Mouse (Mus musculus): ENCODE data around the gene Clec2i.
"Not testable (repeated sequence)": the region's sequence is repeated elsewhere in the genome, so short reads cannot be mapped to it uniquely, and the experiment has no call there.

The Clec2i gene

DNA sequence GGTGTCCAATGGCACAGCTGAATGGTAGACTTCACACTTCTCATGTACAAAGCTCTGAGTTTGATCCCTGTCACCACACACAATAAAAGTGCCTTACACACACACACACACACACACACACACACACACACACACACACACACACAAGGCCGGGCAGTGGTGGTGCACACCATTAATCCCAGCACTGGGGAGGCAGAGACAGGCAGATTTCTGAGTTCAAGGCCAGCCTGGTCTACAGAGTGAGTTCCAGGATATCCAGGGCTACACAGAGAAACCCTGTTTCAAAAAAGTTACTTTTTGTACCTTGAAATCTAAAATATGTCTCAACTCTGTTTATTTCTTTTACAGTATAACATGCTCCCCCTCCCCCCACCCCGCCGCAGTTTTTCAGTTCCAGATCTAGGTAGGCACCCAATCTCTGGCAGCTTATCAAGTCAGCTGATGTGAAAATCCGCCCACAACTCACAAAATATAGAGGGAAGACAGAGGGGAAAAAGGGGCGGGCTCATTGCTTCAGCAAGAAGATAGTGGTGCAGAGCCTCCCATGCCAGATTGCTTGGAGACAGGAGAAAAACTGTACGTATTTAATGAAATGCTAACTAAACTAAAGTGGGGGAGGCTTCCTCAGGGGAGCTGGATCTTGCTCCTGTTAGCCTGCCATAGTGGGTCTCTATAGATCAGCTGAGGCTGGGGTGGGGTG lies at the start of gene Clec2i:
Clec2i (plus strand) TSS at position 498 of the 700 bp plus-strand sequence.
- DNase-seq, result peak; percentile 10 to 22

DNA sequence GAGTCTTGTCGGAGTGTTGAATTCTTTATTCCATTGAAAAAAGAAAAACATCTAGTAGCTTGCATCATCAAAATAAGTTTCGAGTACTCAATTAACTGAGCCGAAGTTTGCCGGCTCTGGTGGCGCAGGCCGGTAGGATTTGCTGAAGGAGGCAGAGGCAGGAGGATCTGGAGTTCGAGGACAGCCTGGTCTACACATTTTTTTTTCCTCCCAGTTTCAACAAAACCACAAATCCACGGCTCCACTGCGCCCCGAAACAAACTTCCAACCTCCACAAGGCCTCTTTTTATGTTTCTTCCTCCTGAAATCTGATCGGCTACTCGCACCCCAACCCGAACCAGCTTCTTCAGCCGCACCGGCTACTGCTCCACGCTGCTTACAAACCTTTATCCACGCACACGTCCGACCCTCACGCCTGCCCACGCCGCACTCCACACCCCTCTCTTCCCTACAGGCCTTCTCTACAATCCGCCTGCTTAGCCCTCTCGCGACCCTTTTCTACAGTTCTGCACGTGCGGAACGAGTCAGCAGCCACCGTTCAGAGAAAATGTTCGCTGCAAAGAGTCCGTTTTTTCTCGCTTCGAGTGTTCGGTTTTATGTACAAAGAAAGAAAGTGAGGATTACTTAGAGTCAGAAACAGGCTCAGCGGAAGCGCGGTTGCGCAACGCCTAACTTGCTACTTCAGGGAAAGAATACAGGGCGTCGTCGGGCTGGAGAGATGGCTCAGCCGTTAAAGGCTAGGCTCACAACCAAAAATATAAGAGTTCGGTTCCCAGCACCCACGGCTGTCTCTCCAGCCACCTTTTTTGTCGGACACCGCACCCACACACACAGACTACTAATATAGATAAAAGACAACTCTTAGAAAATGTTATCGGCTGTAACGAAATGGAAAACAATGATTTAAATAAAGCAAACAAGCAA lies 48.8 kb upstream of the Clec2i start:
- DNase-seq, result peak; percentile 93

DNA sequence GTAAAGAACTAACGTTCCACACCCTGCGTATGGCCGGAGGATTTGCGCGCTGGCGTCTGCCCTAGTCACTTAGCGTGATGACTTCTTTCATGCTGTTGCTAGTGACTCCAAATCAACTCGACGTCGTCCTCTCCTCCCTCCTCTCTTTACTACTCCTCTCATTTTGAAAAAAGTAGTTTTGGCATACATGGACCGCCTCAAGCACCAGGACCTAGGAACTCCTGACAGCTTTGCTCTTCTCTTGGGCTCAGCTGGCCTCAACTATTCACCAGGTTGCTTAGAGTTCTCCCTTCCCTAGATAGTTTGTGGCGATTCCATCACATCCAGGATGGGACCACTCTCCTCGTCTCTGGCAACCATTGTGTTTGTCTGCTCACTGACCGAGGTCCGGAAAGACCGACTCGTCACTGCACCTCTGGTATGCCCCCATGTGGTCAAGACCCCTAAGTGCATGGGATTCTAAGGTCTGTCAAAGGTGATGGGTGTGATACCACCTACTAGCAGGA lies 48.1 kb upstream of the Clec2i start:
- peak; percentile 91 to 93 for DNase-seq

DNA sequence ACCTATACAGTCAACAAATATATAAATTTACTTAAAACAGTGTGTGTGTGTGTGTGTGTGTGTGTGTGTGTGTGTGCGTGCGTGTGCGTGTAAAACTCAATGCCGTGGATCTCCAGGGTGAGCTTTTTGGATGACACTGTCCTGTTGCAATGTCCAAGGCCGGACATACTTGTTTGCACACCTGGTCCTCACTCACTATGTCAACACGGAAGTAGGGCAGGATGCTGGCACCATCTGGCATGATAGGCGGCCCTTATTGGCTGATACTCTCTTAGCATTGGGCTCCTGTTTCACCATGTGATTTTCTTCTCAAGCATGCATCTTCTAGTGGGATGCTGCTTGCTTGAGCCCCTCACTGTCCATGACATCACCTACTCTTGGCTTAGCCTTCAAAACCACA lies 47.5 kb upstream of the Clec2i start:
- DNase-seq, result peak; percentile 41 to 60

DNA sequence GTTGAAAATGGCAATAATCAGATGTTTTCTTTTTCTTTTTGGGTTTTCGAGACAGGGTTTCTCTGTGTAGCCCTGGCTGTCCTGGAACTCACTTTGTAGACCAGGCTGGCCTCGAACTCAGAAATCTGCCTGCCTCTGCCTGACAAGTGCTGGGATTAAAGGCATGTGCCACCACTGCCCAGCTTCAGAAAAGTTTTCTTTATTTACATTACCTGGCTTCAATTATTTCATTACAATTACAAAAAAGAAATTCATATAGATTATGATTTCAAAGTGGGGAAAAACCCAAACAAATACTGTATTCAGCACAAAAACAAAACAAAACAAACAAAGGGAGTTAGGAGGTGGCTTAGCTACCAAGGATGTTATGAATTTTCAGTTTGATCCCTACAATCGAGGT lies 46.7 kb upstream of the Clec2i start:
- DNase-seq, result not testable (repeated sequence)

DNA sequence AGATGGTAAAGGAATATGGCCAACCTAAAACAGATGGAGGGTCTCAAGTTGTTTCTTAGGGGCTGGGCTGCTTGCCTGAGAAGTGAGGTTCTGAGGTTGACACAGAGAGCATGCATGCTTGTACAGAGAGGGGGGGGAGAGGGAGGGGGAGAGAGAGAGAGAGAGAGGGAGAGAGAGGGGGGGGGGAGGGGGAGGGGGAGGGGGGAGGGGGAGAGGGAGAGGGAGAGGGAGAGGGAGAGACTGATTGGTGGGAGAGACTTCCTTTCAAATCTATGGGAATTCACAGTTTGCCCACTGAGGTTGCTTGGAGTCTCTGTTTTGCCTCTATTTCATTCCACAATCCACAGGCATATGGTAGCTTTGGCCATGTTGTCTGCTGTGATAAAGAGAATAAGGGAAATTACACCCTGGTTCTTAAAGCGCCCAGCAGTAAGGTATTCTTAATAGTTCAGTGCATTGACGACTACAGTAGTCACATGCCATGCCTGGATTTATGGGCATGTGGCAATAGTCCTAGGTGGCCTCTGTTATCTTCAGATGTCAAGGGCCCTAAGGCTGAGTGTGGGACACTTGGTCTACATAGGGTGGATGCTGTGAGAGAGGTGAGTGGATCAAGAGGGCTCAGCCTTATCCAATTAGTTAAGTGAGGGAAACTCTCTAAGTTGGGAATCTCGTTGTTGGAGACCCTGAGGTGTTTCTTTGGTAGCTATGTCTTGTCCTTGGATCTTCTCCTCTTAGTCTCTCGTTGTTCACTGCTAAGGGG lies 45.9 kb upstream of the Clec2i start:
- peak; percentile 33 to 70 for DNase-seq

DNA sequence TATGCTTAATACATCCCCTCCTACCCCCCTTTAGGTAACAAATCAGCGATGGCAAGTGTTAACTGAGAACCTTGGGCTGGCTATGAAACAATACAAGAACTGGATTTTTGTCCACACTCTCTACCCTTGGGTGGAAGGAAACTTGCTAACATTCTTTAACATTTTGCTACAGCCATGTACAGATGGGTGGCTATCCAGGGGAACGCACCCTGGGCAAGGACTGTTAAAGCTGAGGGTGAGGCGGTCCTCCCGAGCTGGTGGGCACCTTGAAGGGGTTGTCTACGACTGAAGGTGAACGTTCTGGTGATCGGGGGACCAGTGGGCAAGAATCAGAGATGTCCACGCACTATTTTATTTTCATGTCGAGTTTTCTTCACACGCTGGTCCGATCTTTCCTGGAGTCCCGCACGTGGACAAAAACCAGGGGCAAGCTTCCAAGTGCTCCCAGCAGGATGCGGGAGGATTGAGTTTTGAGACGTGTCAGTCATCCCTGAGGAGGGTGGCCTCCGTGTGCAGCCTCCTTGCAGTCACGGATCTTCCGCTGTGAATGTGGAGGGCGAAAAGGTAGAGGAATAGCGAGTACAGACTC lies 44.9 kb upstream of the Clec2i start:
- no peak for DNase-seq

DNA sequence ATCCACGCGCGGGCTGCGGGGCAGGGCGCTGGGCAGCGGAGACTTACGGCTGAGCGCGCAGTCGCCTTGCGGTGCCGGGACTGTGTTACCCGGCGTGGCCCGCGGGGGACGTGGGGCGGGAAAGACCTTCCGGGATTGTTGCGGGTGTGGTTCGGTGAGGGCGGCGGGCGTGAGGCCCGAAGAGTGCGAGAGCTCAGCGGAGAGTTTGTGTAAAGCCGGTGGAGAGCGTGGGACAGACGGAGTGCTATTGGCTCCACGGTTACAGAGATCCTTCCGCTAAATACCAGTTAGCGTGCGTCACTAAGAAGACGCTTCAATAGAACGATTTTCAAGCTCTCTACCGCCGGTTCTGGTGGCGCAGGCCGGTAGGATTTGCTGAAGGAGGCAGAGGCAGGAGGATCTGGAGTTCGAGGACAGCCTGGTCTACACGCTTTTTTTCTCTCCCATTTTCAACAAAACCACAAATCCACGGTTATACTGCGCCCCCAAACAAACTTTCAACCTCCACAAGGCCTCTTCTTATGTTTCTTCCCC lies 44.4 kb upstream of the Clec2i start:
- DNase-seq, result peak; percentile 93 to 94

DNA sequence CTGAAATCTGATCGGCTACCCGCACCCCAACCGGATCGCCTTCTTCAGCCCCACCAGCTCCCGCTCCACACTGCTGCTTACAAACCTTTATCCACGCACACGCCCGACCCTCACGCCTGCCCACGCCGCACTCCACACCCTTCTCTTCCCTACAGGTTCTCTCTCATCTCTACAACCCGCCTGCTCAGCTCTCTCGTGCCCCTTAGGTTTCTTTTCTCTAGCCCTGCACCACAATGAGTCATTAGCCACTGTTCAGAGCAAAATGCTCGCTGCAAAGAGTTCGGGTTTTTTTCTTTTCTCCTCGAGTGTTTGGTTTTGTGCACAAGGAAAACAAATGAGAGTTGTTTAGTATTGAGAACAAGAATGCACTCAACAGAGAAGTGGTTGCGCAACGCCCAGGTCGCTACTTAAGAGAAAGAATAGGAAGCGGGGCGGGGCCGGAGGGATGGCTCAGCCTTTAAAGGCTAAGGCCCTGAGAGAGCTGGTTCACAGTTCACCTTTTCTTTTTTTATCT lies 43.9 kb upstream of the Clec2i start:
- DNase-seq, result peak; percentile 94 to 95

DNA sequence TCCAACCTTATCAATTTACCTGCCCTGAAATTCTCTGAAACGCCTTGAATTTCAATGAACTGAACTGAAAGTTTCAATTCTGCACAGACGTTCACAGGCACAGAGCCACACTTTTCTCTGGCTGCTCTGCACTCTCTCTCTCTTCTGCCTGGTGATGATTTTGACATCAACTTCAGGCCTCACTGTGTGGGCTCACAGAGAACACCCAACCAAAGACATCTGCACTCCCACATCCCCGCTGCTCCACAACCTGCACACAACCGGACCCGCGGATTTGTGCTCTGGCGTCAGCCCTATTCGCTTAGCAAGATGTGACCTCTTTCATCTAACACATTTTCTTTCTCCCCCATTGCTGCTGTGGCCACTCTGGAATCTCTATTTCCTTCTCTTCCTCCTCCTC lies 43.3 kb upstream of the Clec2i start:
- DNase-seq, result no peak

DNA sequence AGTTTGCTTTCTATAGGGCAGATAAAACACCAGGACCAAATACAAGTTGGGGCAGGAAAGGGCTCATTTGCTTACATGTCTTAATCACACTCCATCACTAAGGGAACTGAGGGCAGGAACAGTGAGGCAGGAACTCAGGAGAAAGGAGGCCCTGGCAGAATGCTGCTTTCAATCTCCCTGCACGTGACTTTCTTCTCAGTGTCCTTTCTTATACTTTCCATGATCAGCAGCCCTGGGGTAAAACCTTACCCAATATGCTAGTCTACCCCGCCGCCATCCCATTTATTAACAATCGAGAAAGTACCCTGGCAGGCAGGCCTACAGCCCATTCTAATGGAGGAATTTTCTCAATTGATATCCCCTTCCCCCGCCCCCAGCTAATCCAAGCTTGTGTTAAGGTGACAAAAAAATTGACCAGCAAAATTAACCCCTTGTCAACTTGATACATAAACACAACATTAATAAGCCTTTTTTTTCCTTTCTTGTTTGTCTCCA lies 42.8 kb upstream of the Clec2i start:
- DNase-seq, result no peak

DNA sequence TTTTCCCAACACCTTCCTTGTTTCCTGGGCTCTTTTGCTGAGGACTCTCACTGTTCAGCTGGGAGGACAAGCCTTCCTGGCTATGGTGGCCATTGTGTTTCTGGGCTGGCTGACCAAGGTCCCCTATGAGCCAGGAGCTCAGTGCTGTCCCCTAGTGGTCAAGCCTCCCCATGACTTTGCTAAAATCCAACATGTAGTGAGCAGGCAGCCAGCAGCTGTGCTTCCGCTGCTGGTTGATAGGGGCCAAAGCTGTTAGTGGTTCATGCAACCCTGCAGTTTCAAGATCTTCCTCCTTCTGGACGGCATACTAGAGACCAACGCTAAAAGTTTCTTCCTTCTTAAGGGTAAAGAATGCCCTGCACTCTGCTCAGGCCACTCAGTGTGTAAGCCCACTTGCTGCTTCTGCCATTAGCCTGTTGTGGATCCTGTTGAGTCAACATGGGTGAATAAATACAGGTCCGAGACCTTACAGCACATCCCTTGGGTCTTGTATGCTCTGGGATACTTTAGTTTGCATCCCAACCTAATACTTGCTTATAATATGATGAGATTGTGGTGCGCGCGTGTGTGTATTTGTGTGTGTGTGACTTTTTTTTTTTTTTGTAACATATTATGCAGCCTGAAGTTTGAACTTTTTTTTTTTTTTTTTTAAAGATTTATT lies 41.9 kb upstream of the Clec2i start:
- peak; percentile 88 to 91 for DNase-seq

DNA sequence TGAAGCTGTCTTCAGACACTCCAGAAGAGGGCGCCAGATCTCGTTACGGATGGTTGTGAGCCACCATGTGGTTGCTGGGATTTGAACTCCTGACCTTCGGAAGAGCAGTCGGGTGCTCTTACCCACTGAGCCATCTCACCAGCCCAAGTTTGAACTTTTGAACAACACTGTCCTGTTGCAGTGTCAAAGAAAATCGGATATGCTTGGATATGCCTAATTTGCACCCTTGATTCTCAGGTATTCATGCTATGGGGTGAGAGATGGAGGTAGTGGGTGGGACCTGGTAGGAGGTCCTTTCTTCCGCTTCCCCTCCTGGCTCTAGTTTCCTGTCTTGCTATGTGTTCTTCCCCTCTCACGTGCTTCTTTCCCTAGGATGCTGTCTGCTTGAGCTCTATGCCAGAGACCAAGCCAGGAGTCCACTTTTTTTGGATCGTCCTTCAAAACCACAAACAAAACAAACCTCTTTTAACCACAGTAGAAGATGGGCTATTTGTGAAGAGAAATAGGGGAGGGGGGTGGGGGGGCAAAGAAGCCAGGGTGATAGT lies 41.3 kb upstream of the Clec2i start:
- DNase-seq, result no peak

DNA sequence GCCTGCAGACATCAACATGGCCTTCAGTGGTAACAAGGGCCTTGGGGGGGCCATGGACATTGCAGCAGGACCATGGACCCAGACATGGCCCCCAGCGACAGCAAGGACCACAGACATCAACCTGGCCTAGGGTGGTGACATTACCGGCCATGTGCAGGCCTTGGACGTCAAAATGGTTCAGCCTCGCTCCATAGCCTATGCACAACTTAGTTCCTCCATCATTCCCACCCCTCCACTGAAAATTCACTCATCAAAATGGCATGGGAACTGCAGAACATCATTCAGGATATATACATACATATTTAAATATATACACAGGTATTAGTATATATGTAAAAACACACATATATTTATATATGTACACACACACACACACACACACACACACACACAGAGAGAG lies 40.0 kb upstream of the Clec2i start:
- DNase-seq, result no peak

DNA sequence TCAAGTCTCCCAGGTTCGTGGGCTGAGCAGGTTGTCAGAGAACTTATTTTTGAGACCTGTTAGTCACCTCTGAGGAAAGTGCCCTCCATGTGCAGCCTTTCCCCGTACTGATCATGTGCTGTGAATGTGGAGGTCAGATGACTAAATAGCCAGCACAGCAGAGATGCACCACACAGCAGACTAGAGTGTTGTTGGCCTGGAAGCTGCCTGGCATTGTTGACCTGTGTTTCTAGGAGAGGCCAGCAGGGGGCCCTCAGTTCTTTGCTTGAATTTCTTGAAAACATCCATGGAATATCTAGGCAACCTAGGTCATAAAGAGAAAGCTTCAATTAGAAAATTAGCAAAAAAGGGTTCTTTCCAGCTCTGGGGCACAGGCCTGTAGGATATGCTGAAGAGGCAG lies 37.5 kb upstream of the Clec2i start:
- peak; percentile 44 to 47 for DNase-seq

DNA sequence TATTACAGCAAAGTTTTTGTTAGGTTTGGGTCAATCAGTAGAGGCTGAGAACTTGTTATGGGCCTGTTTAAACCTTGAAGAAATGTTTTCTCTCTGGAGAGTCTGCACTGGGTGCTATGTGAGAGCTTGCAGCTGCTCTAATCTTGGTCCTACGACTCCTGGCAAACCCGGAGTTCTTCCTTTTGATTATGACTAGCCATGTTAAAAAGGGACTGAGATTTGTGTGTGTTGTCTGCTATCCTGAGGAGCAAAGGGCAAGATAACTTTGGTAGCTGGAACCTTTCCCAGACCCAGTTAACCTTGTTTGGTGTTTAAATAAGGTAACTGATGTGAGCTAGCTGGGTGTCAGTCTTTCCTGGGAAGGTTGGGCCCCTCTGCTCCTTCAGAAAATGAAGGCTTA lies 36.7 kb upstream of the Clec2i start:
- peak; percentile 37 to 63 for DNase-seq

DNA sequence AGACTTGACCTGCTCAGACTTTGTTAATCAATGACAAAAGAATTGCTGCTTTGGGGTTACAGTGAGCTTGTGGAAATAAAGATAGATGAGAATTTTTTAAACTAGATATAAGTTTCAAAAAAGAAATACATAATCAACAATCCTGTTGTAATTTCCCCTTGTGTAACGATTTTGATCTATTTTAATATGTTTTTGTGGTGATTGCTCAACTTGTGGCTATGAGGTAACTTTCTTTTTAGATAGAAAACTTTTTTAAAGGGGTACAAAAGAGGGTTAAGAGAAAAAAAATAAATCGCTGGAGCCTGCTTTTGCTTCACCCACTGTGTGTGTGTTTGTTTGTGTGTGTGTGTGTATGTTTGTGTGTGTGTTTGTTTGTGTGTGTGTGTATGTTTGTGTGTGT lies 36.2 kb upstream of the Clec2i start:
- DNase-seq, result no peak

DNA sequence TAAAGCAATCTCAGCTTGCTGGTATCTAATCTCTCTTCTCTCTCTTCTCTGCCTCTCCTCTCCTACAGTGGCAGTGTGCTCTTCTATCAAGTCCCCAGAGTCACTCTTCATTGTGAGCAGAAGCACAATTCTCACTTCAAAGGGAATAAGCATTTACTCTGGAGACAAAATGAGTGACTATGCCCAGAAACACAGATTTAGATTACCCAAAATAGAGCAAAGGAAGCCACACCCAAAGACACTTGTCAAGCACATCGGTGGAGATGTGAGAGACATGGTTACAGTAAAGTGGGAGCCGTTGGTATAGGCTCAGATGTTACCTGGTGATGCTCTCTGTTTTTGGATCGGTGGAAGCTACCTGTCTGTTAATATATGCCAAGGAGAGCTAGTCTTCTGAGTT lies 34.6 kb upstream of the Clec2i start:
- no peak for DNase-seq

DNA sequence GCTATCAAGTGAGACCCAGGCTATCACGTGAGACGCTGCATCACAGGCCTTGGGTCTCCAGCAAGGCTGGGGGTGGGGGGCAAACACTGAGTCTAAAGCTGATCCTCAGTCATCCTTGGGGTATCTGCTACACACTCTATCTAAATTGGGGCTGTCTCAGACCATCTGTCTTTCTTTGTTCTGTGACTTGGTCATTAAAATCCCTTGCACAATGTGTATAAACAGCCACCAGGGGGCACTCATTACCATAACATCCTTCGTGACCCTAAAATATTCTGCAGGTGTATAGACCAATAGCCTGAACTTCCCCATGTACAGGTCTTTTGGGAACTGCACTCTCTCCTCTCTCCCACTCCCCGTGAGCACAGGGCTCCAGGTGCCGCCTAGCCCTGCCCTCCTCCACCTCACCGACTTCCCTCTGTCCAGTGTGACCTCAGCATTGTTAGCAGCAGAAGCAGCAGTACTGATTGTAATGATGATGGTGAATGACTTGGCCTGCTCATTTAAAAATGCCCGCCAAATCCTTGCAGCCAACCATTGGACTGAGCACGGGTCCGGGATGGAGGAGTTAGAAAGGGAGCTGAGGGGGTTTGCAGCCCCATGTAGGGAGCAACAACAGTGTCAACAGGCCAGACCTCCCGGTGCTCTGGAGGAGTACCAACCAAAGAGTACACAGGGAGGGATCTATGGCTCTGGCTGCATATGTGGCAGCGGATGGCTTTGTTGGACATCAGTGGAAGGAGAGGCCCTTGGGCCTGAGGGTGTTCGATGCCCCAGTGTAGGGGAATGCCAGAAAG lies 33.2 kb upstream of the Clec2i start:
- peak; percentile 61 to 73 for DNase-seq

DNA sequence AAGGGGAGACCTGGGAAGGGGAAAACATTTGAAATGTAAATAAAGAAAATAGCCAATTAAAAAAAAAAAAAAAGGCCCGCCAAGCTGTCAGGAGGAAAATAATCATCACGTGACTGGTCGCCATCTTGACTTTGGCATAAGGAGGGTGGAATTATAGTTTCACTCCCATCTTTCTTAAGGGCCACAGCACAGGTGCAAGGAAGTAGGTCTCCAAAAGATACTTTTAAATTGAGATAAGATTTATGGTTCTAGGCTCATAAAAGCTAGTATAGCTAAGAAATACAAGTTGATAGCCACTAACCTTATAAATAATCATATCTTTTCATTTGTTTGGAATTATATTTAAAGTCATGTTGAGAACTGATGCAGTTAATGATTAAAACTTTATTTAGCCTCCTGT lies 32.5 kb upstream of the Clec2i start:
- no peak for DNase-seq

Measured in lung, adult 18-20 months (tissue).